Mouse (Mus musculus) small intestine, adult 2 months (tissue): ENCODE results near the gene Col6a1.

ENCODE experiments used
- CTCF ChIP-seq: fragments of 200-500 bp; IDR thresholded peaks from 2 replicates; pipeline ENCODE4 v1.5.1; 2012; ENCODE audit warnings: low read depth, mild to moderate bottlenecking, control low read depth, inconsistent platforms, low read length, moderate library complexity, mixed read lengths; ENCODE audit not compliant: insufficient replicate concordance, insufficient read length; ENCODE audit errors: extremely low read depth
- POLR2A ChIP-seq: fragments of 200-500 bp; IDR thresholded peaks from 2 replicates; pipeline ENCODE4 v1.6.1; 2012; ENCODE audit warnings: low read depth, mild to moderate bottlenecking, control low read depth, inconsistent platforms, low read length, moderate library complexity

GRCm38 (mm10) chr10:76664156-76665115 lies 61.5 kb downstream of the Col6a1 start:
- TF ChIP-seq CTCF = no peak
- TF ChIP-seq POLR2A = no peak
